Mouse (Mus musculus): ENCODE measurements at regions not wholly inside any gene's neighbourhood (a gene's known extent, or its start where the extent isn't known, plus 50 kb on each side); places are given as distances from the start of the nearest gene placed in this dataset.

DNA sequence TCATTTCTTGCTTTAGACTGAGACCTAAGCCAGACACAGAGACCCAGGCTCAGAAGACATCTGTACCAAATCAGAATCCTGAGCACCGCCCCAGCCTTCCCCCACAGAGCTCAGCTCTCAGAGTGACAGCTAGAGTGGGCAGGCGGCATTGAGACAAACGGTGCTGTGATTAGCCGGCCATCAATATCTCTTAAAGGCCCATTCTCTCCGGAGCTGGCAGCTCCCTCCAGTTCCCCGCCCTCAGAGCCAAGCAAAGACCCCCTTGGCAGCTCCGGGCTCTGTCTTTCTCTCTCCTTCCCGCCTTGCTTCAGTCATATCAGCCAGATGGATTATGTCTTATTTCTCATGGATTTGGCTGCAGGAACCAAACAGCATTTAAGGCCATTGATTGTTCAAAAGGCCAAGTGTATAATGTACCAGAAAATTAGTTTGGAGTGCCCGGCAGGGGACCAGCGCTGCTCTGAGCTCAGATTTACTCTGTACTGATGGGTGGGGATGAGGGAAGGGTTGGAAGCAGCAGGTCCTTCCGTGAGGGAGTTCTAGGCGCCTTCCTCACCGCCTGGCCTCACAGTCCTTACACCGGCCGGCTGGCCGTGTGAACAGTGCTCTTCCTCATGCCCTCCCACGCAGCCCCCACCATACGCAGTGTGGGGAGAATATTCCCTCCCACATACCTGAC, 109.0 kb upstream of the Thy1 start:
- DNase-seq (no peak), ATAC-seq (no peak)
- Histone ChIP-seq H3K36me3 (replicated peaks; ENCODE audit: insufficient read depth, low read length) (no peaks in the 10 kb centered on the region), H3K4me1 (ENCODE audit: insufficient read depth) (peaks cover 8% of the 10 kb centered on the region), H3K4me2 (ENCODE audit: low read depth, low read length) (no peak overlapping the region), H3K4me3 (ENCODE audit: low read depth, low read length) (no peak overlapping the region), H3K9me3 (ENCODE audit: low read length) (no peaks in the 10 kb centered on the region), H3K27me3 (ENCODE audit: insufficient read depth, low read length) (no peaks in the 10 kb centered on the region), H3K9ac (replicated peaks) (no peak overlapping the region), H3K27ac (ENCODE audit: low read depth) (no peak overlapping the region)
- WGBS (ENCODE audit: insufficient replicate concordance): 28% methylated on average over 18 of the region's 18 CpGs
- TF ChIP-seq CTCF (IDR thresholded peaks at IDR 0.05; ENCODE audit: low read depth) (no peak), EP300 (IDR thresholded peaks at IDR 0.05; ENCODE audit: low read depth) (no peak)

DNA sequence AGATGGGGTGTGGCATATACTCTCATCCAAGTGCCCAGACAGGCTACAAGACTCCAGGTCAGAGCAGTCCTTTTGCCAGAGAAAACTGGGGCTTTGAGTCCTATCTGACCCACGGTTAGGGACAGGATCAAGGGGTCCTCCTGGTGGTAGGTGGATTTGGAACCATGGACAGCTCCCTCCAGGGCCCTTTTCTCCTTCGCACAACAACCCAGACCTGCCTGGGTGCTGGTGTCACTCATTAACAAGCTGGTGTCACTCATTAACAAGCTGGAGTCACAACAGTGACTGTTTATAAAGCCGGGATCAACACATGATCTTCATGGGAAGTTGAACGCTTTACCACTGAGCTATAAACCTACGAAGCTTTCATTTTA, 108.5 kb upstream of the Thy1 start:
- no peak for TF ChIP-seq EP300 (IDR thresholded peaks at IDR 0.05; ENCODE audit: low read depth)
- TF ChIP-seq CTCF (IDR thresholded peaks at IDR 0.05; ENCODE audit: low read depth): 0 out of 2 replicates have a peak, but pooled peaks have one; percentile 5
- WGBS (ENCODE audit: insufficient replicate concordance): 5% methylated on average over 5 of the region's 5 CpGs
- Histone ChIP-seq H3K9me3 (ENCODE audit: low read length) (no peaks in the 10 kb centered on the region), H3K4me3 (ENCODE audit: low read depth, low read length) (no peak overlapping the region), H3K9ac (replicated peaks) (no peak overlapping the region), H3K36me3 (replicated peaks; ENCODE audit: insufficient read depth, low read length) (no peaks in the 10 kb centered on the region), H3K4me2 (ENCODE audit: low read depth, low read length) (no peak overlapping the region; the same call in 1 of the 2 replicates), H3K4me1 (ENCODE audit: insufficient read depth) (peaks cover 8% of the 10 kb centered on the region), H3K27me3 (ENCODE audit: insufficient read depth, low read length) (no peaks in the 10 kb centered on the region), H3K27ac (ENCODE audit: low read depth) (no peak overlapping the region)
- ATAC-seq (peak; percentile 77), DNase-seq (peak; percentile 58)

DNA sequence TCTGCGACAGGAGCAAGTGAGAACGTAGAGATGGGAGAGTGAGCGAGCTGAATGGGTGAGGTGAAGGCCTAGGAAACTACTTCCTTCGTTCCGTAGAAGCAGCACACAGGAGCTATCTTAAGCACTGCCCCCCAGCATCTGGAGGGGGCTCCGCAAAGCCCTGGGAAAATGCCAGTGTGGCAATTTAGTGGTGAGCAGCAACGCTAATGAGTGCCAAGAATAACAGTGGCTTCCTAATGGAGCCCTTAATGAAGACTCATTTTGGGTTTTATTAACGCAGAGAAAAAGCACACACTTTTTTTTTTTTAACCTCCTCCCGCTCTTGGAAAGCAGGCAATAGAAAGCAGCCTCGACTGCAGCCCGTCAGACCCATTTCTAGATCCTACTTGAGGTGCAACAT, 103.8 kb upstream of the Thy1 start:
- ATAC-seq: no peak
- 69% methylated on average over 11 of the region's 11 CpGs for WGBS (ENCODE audit: insufficient replicate concordance)

DNA sequence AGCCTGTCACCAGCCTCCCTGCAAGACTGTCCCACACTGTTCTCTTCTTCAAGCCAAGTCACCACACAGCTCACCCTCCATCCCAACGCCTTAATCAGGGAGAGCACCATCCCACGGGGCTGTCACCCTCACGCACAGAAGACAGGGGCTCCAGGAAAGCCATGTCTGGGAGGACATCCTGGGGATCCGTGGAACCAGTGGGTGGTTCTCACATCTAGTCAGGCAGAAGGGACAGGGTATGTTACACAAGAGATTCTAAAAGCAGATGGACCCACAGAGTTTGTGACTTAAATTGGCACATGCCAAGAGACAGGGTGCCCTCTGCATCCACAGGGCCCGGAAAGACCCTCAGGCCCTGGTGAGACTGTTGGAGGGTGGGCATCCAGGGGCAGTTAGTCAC, 101.0 kb upstream of the Thy1 start:
- Histone ChIP-seq H3K9me3 (ENCODE audit: low read length) (no peaks in the 10 kb centered on the region), H3K4me3 (ENCODE audit: low read depth, low read length) (no peak overlapping the region), H3K4me1 (ENCODE audit: insufficient read depth) (peaks cover 3% of the 10 kb centered on the region; the same call in 1 of the 2 replicates), H3K27ac (ENCODE audit: low read depth) (no peak overlapping the region), H3K27me3 (ENCODE audit: insufficient read depth, low read length) (no peaks in the 10 kb centered on the region), H3K4me2 (ENCODE audit: low read depth, low read length) (no peak overlapping the region), H3K9ac (replicated peaks) (no peak overlapping the region), H3K36me3 (replicated peaks; ENCODE audit: insufficient read depth, low read length) (no peaks in the 10 kb centered on the region)
- TF ChIP-seq CTCF (IDR thresholded peaks at IDR 0.05; ENCODE audit: low read depth): no peak
- TF ChIP-seq EP300 (IDR thresholded peaks at IDR 0.05; ENCODE audit: low read depth): no peak
- DNase-seq: no peak
- ATAC-seq: no peak
- WGBS (ENCODE audit: insufficient replicate concordance): 72% methylated on average over 5 of the region's 5 CpGs

More for the DNA sequence above, 103.8 kb upstream of the Thy1 start:
- H3K4me3 ChIP-seq (ENCODE audit: low read depth, low read length): no peak overlapping the region
- TF ChIP-seq EP300 (IDR thresholded peaks at IDR 0.05; ENCODE audit: low read depth) (no peak), CTCF (IDR thresholded peaks at IDR 0.05; ENCODE audit: low read depth) (no peak)
- H3K9ac ChIP-seq (replicated peaks): no peak overlapping the region
- peaks cover 5% of the 10 kb centered on the region for H3K4me1 ChIP-seq (ENCODE audit: insufficient read depth)
- H3K27ac ChIP-seq (ENCODE audit: low read depth): no peak overlapping the region
- no peak overlapping the region for H3K4me2 ChIP-seq (ENCODE audit: low read depth, low read length)
- H3K27me3 ChIP-seq (ENCODE audit: insufficient read depth, low read length): no peaks in the 10 kb centered on the region
- DNase-seq: no peak
- H3K36me3 ChIP-seq (replicated peaks; ENCODE audit: insufficient read depth, low read length): no peaks in the 10 kb centered on the region
- no peaks in the 10 kb centered on the region for H3K9me3 ChIP-seq (ENCODE audit: low read length)

DNA sequence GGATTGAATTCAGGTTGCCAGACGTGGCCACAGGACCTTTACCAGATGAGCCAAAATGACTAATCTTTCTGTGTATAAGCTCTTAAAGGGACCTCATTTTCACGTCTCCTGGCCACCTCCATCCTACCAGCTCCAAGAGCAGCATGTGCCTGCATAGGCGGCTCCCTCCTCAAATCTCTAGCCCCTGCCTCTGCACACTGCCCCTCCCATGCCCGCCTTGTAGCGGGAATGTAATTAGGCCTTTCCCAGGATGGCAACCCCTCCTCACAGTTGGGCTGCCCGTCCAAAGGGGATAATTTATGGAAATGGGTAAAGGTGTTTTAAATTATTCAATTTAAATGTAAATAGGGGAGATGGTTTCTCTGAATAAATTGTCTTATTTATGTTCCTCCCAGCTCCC, 99.7 kb upstream of the Thy1 start:
- ATAC-seq (no peak), DNase-seq (no peak)
- Histone ChIP-seq H3K9me3 (ENCODE audit: low read length) (no peaks in the 10 kb centered on the region), H3K4me3 (ENCODE audit: low read depth, low read length) (no peak overlapping the region), H3K27ac (ENCODE audit: low read depth) (no peak overlapping the region), H3K9ac (replicated peaks) (no peak overlapping the region), H3K4me1 (ENCODE audit: insufficient read depth) (peaks cover 3% of the 10 kb centered on the region; the same call in 1 of the 2 replicates), H3K27me3 (ENCODE audit: insufficient read depth, low read length) (no peaks in the 10 kb centered on the region), H3K4me2 (ENCODE audit: low read depth, low read length) (no peak overlapping the region), H3K36me3 (replicated peaks; ENCODE audit: insufficient read depth, low read length) (no peaks in the 10 kb centered on the region)
- TF ChIP-seq EP300 (IDR thresholded peaks at IDR 0.05; ENCODE audit: low read depth) (no peak), CTCF (IDR thresholded peaks at IDR 0.05; ENCODE audit: low read depth) (no peak)
- WGBS (ENCODE audit: insufficient replicate concordance): 51% methylated on average over 6 of the region's 6 CpGs

DNA sequence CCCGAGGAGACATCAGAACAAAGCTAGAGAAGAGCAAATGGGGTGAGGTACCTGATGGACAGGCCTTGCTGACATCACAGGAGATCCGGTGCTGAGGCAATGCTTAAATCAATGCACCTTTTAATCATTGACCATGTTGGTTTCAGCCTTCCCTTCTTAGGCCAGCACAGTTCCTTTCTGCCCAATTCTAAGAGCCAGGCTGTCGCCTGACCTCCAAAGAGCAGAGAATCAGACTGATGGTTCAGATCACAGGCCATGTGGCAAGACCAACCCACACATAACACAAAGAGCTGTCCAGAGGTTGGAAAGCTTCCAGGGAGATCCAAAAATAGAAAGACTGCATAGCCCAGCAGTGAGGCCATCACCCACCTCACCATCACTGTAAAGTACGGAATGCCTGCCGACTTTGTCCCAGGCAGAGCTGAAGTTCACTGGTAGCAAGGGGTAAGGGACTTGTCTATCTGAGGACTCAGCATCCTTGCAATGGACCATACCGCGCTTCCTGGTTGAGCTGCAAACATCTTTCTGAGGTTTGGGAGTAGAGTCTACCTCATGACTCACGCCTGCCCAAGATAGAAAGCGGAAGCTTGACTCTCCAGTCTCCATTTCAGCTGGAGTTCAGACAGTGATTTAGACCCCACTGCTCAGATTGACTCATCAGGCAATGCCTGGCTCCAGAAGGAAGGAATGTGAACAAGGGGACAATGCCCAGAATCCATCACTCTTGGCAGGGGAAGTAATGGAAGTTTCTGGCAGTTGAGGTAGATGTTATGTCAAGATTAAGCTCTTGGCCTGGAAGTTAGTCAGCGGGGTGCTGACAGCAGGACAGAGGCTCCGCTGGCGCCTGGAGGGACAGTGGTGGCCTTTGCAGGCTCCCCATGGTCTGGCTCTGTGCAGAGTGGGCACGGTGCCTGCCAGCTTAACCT, 98.1 kb upstream of the Thy1 start:
- DNase-seq (peak; percentile 31), ATAC-seq (peak; percentile 89)
- H3K27me3 ChIP-seq (ENCODE audit: insufficient read depth, low read length): no peaks in the 10 kb centered on the region
- no peaks in the 10 kb centered on the region for H3K9me3 ChIP-seq (ENCODE audit: low read length)
- no peak overlapping the region for H3K4me2 ChIP-seq (ENCODE audit: low read depth, low read length)
- H3K27ac ChIP-seq (ENCODE audit: low read depth): no peak overlapping the region
- WGBS (ENCODE audit: insufficient replicate concordance): 50% methylated on average over 13 of the region's 13 CpGs
- no peak overlapping the region for H3K4me3 ChIP-seq (ENCODE audit: low read depth, low read length)
- H3K4me1 ChIP-seq (ENCODE audit: insufficient read depth): peaks cover 3% of the 10 kb centered on the region; the same call in 1 of the 2 replicates
- no peaks in the 10 kb centered on the region for H3K36me3 ChIP-seq (replicated peaks; ENCODE audit: insufficient read depth, low read length)
- TF ChIP-seq EP300 (IDR thresholded peaks at IDR 0.05; ENCODE audit: low read depth) (no peak), CTCF (IDR thresholded peaks at IDR 0.05; ENCODE audit: low read depth) (no peak)
- no peak overlapping the region for H3K9ac ChIP-seq (replicated peaks)
